Mouse (Mus musculus) retina, adult 2 months (tissue): ENCODE measurements at regions not wholly inside any gene's neighbourhood (a gene's known extent, or its start where the extent isn't known, plus 50 kb on each side); places are given as distances from the start of the nearest gene placed in this dataset.

Experiments used
- DNase-seq: peaks from one replicate; pipeline ENCODE4 v3.0.0-alpha.2; 2012; ENCODE audit warnings: low read depth, low spot score

DNA sequence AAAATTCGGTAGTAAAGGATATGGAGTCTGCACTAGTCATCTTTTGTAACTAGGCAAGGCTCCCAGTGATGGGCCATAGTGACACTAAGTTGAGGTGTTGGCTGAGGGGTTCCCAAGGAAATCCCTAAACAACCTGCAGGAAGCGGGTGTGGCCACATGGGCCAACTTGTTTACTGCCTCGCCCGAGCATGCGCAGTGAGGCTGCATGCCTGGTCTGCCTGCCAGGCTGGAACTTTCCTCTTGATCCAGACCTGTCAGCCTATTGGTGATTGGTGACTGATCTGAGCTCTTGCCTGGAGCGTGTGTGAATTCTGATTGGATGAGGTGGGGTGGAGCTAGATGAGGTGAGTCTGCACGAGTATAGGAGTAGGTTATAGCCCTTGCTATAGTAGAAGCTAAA is 103.1 kb upstream of the Zwint start:
- DNase-seq: no peak

DNA sequence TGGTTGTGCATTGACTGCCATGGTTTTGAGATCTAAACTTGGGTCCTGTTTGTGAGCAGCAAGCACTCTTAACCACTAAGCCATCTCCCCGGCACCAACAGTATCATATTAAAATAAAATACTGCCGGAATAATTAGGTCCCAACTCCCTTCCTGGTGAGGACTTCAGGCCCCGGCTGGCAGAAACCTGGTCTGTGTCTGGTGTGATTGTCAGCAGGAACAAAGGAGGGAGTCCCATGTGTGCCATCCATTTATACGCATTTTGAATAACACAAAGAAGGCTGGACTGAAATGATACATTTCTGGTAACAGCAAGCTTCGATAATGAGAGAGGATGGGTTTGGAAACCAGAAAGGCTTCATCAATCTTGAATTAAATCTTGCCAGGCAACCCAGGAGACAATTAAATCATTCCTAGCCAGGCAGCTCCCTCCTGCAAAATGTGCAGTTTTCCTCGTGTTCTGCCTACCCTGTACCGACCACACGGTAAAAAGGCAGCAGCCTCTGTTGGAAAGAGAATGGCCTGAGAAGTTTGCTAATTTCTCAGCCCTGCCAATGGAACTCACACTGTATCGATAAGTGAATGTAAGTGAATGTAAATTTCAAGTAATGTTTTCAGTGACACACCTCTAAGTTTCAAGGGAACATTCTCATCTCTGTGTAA is 80.5 kb upstream of the Zwint start:
- DNase-seq: no peak

DNA sequence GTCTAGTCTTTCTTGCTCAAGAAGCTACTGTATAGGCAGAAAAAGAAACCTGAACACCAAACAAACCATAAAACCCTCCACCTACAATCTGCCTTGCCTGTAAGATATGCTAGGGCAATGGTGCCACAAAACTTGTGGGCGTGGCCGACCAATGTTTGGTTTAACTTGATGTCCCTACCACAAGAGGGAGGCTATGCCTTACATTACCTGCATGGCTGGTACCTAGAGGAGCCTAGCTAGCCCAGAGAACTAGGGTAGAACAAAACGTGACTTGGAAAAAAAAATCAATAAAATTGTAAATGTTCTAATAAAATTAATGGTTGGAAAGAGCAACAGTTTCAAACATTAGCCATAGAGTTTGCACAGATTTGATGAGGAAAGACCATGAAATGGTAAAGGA is 76.9 kb upstream of the Zwint start:
- no peak for DNase-seq

DNA sequence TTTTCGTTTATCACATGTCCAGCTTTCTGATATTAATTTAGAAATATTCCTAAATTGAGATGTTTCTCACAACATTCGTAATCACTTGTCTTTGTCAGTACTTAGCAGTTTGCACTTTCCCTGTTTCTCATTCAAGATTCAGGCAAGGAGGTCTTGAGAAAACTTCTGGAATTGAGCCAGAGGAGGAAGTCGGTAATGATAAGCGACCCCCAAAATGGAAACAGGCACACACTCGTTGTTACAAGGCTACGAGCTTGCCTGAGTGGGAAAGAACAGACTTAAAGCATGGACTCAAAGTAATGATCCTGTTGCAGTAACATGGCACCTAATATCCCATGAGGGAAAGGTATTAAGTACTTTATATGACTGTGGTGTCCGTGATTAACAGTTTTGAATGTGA is 76.1 kb upstream of the Zwint start:
- no peak for DNase-seq

DNA sequence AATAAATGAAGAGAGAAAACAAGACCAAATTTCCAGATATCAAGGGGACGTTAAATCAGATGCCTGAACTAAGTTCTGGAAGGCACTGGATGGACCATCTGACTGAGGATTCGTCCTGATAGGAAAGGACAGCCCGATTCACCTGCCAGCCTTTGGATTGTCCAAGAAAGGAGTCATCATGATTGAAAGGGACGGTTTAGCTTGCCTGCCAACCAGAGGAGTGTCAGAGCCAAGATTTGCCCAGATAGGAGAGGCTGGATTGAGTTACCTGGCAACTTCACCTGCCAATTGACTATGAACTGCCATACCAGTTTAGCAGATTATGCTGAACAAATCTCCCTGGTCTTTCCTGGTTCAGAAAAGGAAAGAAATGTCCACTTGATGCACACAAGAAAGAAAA is 73.3 kb upstream of the Zwint start:
- DNase-seq: no peak

DNA sequence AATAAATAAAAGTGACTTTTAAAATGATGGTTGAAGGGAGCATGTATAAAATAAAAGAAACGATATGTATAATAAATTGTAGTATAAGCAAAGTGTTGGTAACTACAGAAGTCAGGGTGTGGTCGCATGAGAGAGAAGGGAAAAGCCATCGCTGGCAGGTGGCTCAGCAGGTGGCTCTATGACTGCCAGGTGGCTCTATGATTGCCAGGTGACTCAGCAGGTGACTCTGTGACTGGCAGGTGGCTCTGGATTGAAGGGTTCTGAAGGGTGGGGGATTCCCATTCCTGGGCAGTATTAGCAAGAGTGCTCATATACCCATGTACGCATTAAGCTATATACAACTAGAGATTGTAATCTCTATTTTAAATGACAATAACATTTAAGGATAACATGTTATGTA is 66.1 kb upstream of the Zwint start:
- DNase-seq: no peak

DNA sequence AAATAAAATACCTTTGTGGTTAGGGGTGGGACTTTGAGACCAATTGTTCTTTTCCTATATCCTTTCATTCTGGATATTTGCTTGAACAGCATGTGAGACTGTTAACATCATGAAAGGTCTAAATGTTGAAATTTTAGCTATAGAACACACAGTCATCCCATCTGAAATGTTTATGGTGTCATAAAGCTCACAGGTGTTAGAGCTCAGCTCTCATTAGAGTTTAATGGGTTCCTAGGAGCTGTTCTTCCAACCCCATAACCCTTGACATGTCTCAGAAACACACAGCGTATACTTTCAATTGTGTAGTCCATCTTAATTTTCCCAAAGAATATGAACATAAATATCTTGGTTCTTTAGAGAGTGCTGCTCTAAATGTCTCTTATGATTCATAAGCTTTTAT is 61.6 kb upstream of the Zwint start:
- DNase-seq: no peak
